Mouse (Mus musculus) intestine, postnatal 0 days (tissue): ENCODE measurements around the gene Tsga10ip. TPM values are rescaled to one million over a fixed set of nuclear protein-coding genes. Genes with fewer than 3 reads are reported as not detected.
A peak's percentile ranks its signal among the peaks of the same experiment; 100 is the strongest.

Experiments used
- ATAC-seq: fragments of 200-750 bp; cut with Nextera tagmentation; 2 replicates; pipeline ENCODE4 v1.8.0; 2017; ENCODE audit warnings: mild to moderate bottlenecking, moderate TSS enrichment, moderate library complexity
- H3K27ac ChIP-seq: fragments of 300-500 bp; sonication (generic); 2 replicates; pipeline ENCODE4 v1.5.1; 2014; ENCODE audit warnings: mild to moderate bottlenecking, low read depth, low read length, moderate library complexity
- H3K27me3 ChIP-seq: fragments of 300-500 bp; sonication (generic); replicated peaks from 2 replicates; pipeline ENCODE4 v1.6.1; 2014; ENCODE audit warnings: low read length, mixed read lengths; ENCODE audit not compliant: control insufficient read depth, insufficient read depth
- H3K36me3 ChIP-seq: fragments of 300-500 bp; sonication (generic); 2 replicates; pipeline ENCODE4 v1.6.1; 2014; ENCODE audit warnings: mild to moderate bottlenecking, moderate library complexity; ENCODE audit not compliant: control insufficient read depth, insufficient read depth
- H3K4me1 ChIP-seq: fragments of 300-500 bp; sonication (generic); replicated peaks from 2 replicates; pipeline ENCODE4 v1.6.1; 2014; ENCODE audit warnings: antibody characterized with exemption, low read length, mixed read lengths; ENCODE audit not compliant: control insufficient read depth, insufficient read depth
- H3K4me2 ChIP-seq: fragments of 300-500 bp; sonication (generic); replicated peaks from 2 replicates; pipeline ENCODE4 v1.6.1; 2014; ENCODE audit warnings: low read depth, mild to moderate bottlenecking, moderate library complexity
- H3K4me3 ChIP-seq: fragments of 300-500 bp; sonication (generic); 2 replicates; pipeline ENCODE4 v1.5.1; 2014; ENCODE audit warnings: low read depth, low read length
- H3K9ac ChIP-seq: fragments of 300-500 bp; sonication (generic); 2 replicates; pipeline ENCODE4 v1.6.1; 2014; ENCODE audit warnings: mild to moderate bottlenecking, low read depth, low read length
- H3K9me3 ChIP-seq: fragments of 300-500 bp; sonication (generic); 2 replicates; pipeline ENCODE4 v1.6.1; 2016; ENCODE audit warnings: mixed run types; ENCODE audit not compliant: control insufficient read depth
- CTCF ChIP-seq: sonication (generic); IDR thresholded peaks from 2 replicates; pipeline ENCODE4 v1.5.1; 2016; ENCODE audit warnings: low read depth, mild to moderate bottlenecking, control low read depth, antibody characterized with exemption, moderate library complexity
- WGBS: fragments of 180-500 bp; shearing (Covaris S2); extraction: QIAGEN DNeasy Blood & Tissue Kit; methylation state at CpG from one replicate; pipeline ENCODE4 v1.1.7; 2014; 5-methylcytosine and 5-hydroxymethylcytosine counted together
- polyA plus RNA-seq: library from polyadenylated mRNA; unstranded; fragments of >200 nt; fragmentation: Nextera tagmentation; extraction: Ambion mirVana; gene quantifications from 2 replicates; pipeline ENCODE4 v1.2.1, GENCODE M21; 2015

Gene Tsga10ip
- 0.27 and 0.59 TPM in 2 replicates for polyA plus RNA-seq

GRCm38 (mm10) chr19:5402293-5402692 is at the start of gene Tsga10ip:
Tsga10ip (minus strand) TSS chr19:5402526.
- Histone ChIP-seq H3K9ac (no peak within 1 kb of the TSS), H3K4me1 (no peaks in the 10 kb centered on the region), H3K4me3 (no peak within 1 kb of the TSS), H3K4me2 (no peak within 1 kb of the TSS), H3K9me3 (no peaks in the 10 kb centered on the region), H3K27ac (no peak within 1 kb of the TSS), H3K27me3 (no peaks in the 10 kb centered on the region), H3K36me3 (no peaks in the 10 kb centered on the region)
- no peak for ATAC-seq
- 72% methylated on average over 8 of the region's 8 CpGs for WGBS
- TF ChIP-seq CTCF: no peak

GRCm38 (mm10) chr19:5451766-5452165 is 49.4 kb upstream of the Tsga10ip start:
- H3K27me3 ChIP-seq: peaks cover 29% of the 10 kb centered on the region
- H3K4me3 ChIP-seq: no peak overlapping the region

DNA sequence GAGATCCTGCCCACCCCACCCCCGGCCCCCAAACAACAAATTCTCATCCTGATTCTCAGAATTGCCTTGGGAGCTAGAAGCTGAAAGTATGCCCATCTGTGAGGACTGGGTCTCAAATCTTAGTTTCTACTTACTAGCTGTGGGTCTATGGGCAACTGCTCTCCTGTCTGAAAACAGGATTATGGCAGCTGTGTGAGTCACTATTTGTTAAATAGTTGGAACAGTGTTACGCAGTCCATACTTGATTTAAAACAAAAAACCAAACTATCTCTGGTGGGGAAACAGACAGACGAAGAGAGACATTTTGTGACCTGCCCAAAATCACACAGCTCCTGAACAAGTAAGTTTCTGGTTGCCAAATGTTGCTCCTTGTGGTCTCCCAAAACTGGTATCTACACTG is 47.3 kb upstream of the Tsga10ip start:
- no peak for ATAC-seq
- no peak for TF ChIP-seq CTCF
- 0 out of 2 replicates have a peak, but pooled peaks cover 6% of the 10 kb centered on the region for H3K4me1 ChIP-seq

More at GRCm38 (mm10) chr19:5451766-5452165, 49.4 kb upstream of the Tsga10ip start:
- Histone ChIP-seq H3K9me3 (no peaks in the 10 kb centered on the region), H3K27ac (peak overlapping the region; percentile 35; the same call in 1 of the 2 replicates), H3K4me1 (peaks cover 6% of the 10 kb centered on the region; the same call in 1 of the 2 replicates), H3K4me2 (no peak overlapping the region), H3K36me3 (peaks cover 6% of the 10 kb centered on the region; the same call in 1 of the 2 replicates), H3K9ac (no peak overlapping the region)
- peak; percentile 16; the same call in 1 of the 2 replicates for TF ChIP-seq CTCF
- WGBS: 81% methylated on average over 6 of the region's 6 CpGs
- ATAC-seq: no peak

DNA sequence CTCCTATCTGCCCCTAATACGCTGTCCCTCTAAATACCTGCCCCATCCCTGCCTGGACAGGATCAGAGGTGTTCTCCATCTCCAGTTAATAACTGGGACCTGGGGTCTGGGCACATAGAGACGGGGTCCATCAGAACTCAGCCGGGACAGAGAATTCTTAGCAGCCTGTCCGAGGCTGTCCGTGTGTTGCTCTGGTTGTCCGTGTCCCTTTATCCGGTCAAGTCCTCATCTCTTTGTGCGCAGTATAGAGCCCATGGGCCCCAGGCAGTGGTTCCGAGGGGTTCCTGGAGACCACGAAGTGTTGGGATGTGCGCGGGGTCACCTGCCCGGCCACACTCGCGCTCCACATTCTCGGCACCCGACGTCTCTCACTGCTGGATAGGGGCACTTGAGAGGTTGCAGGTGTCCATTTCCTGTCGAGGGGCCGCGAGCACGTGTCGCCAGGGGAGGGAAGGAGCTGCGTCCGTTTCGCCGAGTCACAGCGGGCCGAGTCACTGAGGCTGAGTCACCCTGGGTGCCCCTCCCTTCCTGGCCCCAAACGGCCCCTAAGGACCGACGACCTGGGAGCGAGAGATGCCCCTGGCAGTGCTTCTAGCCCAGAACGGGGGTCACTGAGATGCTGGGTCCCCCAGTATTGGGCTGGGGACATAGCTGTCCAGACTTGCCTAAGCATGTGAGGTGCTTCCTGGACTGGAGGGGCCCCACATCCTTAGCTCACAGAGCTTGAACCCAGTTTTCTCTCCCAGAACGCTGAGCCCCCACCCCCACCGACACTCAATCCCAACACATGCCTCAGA is 46.2 kb upstream of the Tsga10ip start:
- no peak overlapping the region for H3K9ac ChIP-seq
- ATAC-seq: no peak

More for the DNA sequence above, 47.3 kb upstream of the Tsga10ip start:
- Histone ChIP-seq H3K9me3 (no peaks in the 10 kb centered on the region), H3K36me3 (peaks cover 5% of the 10 kb centered on the region; the same call in 1 of the 2 replicates), H3K9ac (no peak overlapping the region), H3K27ac (no peak overlapping the region), H3K4me2 (no peak overlapping the region), H3K27me3 (peaks cover 29% of the 10 kb centered on the region), H3K4me3 (no peak overlapping the region)
- WGBS: 74% methylated on average over 3 of the region's 3 CpGs

DNA sequence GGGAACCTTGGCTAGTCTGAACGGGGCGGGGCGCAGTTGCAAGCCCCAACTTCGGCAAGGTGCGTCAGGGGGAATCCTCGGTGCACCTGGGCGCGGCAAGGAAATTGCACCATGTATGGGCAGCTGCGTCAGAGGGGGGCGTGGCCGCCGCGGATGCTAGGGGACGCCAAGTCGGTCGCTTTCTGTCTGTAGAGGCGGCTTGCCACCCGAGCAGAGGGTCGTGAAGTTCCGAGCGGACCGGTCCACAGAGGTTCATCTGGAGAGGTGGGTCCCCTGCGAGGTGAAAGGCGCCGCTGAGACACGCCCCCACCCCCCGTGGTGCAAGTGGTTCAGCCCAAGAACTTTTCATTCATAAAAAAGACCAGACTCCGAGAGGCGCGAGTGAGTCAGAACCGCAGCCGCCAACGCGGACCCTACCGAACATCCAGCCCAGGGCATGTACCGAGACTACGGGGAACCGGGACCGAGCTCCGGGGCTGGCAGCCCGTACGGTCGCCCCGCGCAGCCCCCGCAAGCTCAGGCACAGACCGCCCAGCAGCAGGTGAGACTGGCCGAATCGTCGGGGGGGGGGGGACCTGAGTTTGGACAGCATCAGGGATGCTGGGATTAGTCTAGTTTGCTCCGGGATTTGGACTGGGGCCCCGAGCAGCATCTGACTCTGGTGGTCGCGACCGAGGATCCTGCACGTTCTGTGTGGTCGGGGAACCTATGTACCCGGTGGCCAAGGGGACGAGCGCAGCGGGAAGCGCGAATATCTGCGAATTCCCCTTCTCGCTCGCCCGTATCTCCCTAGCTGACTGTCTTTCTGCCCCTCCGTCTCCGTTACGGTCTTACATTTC is 45.4 kb upstream of the Tsga10ip start, which contains the start of gene Fosl1:
Gene Fosl1, plus strand, starts transcription at position 33 of the 839 bp plus-strand sequence.
- under 1% methylated on average over 70 of the region's 70 CpGs for WGBS
- H3K9me3 ChIP-seq: no peaks in the 10 kb centered on the region
- H3K36me3 ChIP-seq: no peaks in the 10 kb centered on the region
- H3K4me3 ChIP-seq: peak within 1 kb of the TSS; percentile 48
- ATAC-seq: peak; percentile 71
- TF ChIP-seq CTCF: no peak
- peak within 1 kb of the TSS; percentile 84 for H3K4me2 ChIP-seq
- peak within 1 kb of the TSS; percentile 7; the same call in 1 of the 2 replicates for H3K9ac ChIP-seq
- no peak within 1 kb of the TSS for H3K27ac ChIP-seq
- peaks cover 29% of the 10 kb centered on the region for H3K27me3 ChIP-seq
- 0 out of 2 replicates have a peak, but pooled peaks cover 6% of the 10 kb centered on the region for H3K4me1 ChIP-seq

More for the DNA sequence above, 46.2 kb upstream of the Tsga10ip start:
- WGBS: 6% methylated on average over 35 of the region's 36 CpGs
- H3K4me2 ChIP-seq: peak overlapping the region; percentile 84
- H3K27ac ChIP-seq: no peak overlapping the region
- no peaks in the 10 kb centered on the region for H3K9me3 ChIP-seq
- H3K4me1 ChIP-seq: 0 out of 2 replicates have a peak, but pooled peaks cover 6% of the 10 kb centered on the region
- H3K4me3 ChIP-seq: peak overlapping the region; percentile 48
- TF ChIP-seq CTCF: no peak
- no peaks in the 10 kb centered on the region; the same call in 1 of the 2 replicates for H3K36me3 ChIP-seq
- peaks cover 29% of the 10 kb centered on the region for H3K27me3 ChIP-seq
